Mouse (Mus musculus): Measurements from ENCODE around the gene Elovl2. TPM values are rescaled to one million over a fixed set of nuclear protein-coding genes. Genes with fewer than 3 reads are reported as not detected.

The Elovl2 gene
- total RNA-seq, 2 experiments from 2014 or later, result 0.13 to 0.17 TPM

GRCm38 (mm10) chr13:41145433-41145970, 74.7 kb downstream of the Elovl2 start:
- no peak for DNase-seq

GRCm38 (mm10) chr13:41134901-41135300, 85.3 kb downstream of the Elovl2 start:
- DNase-seq, result peak; percentile 31 to 80

Other genes starting within 250 kb of the Elovl2 start
- gene Pak1ip1, start 219.4 kb downstream of the Elovl2 start, total RNA-seq (2021), result 10 to 100 TPM; 25.7 to 26.5 TPM
- 100 to 1,000 TPM; 180 to 185 TPM for gene Tmem14c, start 204.1 kb downstream of the Elovl2 start, total RNA-seq (2021)
- gene Mak, start 140.7 kb downstream of the Elovl2 start, total RNA-seq (2021), result under 1 TPM in 1 of 2 experiments, not detected in 1; 0.31 TPM
- not detected for gene Gcm2, start 109.4 kb downstream of the Elovl2 start, total RNA-seq (2021)
- gene Sycp2l, start 106.1 kb downstream of the Elovl2 start, total RNA-seq (2021), result not detected
- gene Smim13, start 29.4 kb upstream of the Elovl2 start, total RNA-seq (2021), result 10 to 100 TPM; 24.7 to 27.5 TPM
- gene Gm17364, start 53.6 kb upstream of the Elovl2 start, total RNA-seq (2021), result not detected